Mouse (Mus musculus) liver, embryonic 12.5 days (tissue): Measurements from ENCODE around the gene Pcnp. TPM values are rescaled to one million over a fixed set of nuclear protein-coding genes. Genes with fewer than 3 reads are reported as not detected.
"Not testable (repeated sequence)": the region's sequence is repeated elsewhere in the genome, so short reads cannot be mapped to it uniquely, and the experiment has no call there.

Experiments
- ATAC-seq: fragments of 200-750 bp; cut with Nextera tagmentation; 2 replicates; pipeline ENCODE4 v1.8.0; 2017; ENCODE audit warnings: moderate number of reproducible peaks, mild to moderate bottlenecking, moderate library complexity
- H3K27ac ChIP-seq: fragments of 300-500 bp; sonication (generic); 2 replicates; pipeline ENCODE4 v1.5.1; 2016; ENCODE audit warnings: mild to moderate bottlenecking
- H3K27me3 ChIP-seq: fragments of 300-500 bp; sonication (generic); replicated peaks from 2 replicates; pipeline ENCODE4 v1.6.1; 2016; ENCODE audit warnings: mild to moderate bottlenecking, moderate library complexity
- H3K36me3 ChIP-seq: fragments of 300-500 bp; sonication (generic); 2 replicates; pipeline ENCODE4 v1.6.1; 2016; ENCODE audit warnings: mild to moderate bottlenecking, moderate library complexity
- H3K4me1 ChIP-seq: fragments of 300-500 bp; sonication (generic); 2 replicates; pipeline ENCODE4 v1.6.1; 2016
- H3K4me2 ChIP-seq: fragments of 300-500 bp; sonication (generic); 2 replicates; pipeline ENCODE4 v1.6.1; 2016; ENCODE audit warnings: mild to moderate bottlenecking, moderate library complexity
- H3K4me3 ChIP-seq: fragments of 300-500 bp; sonication (generic); 2 replicates; pipeline ENCODE4 v1.5.1; 2016; ENCODE audit warnings: mild to moderate bottlenecking, moderate library complexity
- H3K9ac ChIP-seq: fragments of 300-500 bp; sonication (generic); 2 replicates; pipeline ENCODE4 v1.6.1; 2016; ENCODE audit warnings: mild to moderate bottlenecking, moderate library complexity
- H3K9me3 ChIP-seq: fragments of 300-500 bp; sonication (generic); replicated peaks from 2 replicates; pipeline ENCODE4 v1.6.1; 2016; ENCODE audit warnings: mild to moderate bottlenecking, moderate library complexity
- WGBS: fragments of 180-500 bp; shearing (Covaris S2); methylation state at CpG from one replicate; pipeline ENCODE4 v1.1.7; 2016; ENCODE audit not compliant: insufficient replicate concordance; 5-methylcytosine and 5-hydroxymethylcytosine counted together
- polyA plus RNA-seq: library from polyadenylated mRNA; unstranded; fragments of >200 nt; fragmentation: Nextera tagmentation; extraction: Ambion mirVana; gene quantifications from 2 replicates; pipeline ENCODE4 v1.2.1, GENCODE M21; 2016

Gene Pcnp
- polyA plus RNA-seq, 1 experiment from 2014 or later: 140 TPM

DNA sequence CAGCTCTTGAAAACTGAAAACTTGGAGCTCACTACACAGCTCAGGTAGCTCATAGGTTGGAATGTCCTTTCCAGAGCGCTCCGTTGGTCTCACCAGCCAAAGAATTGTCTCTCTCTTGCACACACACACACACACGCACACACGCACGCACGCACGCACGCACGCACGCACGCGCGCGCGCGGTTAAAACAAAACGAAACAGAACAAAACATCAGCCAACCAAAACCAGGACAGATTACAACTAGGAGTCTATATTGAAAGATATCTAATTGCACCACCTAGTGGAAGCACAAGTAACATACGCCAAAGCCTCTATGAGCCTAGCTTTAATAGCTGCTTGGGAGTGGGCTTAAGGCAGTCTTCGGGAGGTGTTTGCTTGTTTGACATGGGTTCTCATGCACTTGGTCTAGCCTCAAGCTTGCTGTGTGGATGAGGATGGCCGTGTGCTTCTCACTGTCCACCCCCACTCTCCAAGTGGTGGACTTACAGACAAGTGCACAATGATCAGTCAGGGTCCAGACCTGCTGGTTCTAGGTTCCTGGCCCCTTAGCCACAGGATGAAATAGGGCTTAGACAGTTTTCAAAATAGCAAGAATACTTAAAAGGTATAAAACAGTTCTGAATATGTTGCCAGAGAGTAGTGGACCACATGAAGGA lies 34.9 kb upstream of the Pcnp start:
- WGBS: 3% methylated on average over 20 of the region's 20 CpGs
- peak overlapping the region; percentile 62 for H3K4me3 ChIP-seq
- H3K4me1 ChIP-seq: peaks cover 25% of the 10 kb centered on the region
- no peaks in the 10 kb centered on the region for H3K36me3 ChIP-seq
- peak overlapping the region; percentile 75 for H3K9ac ChIP-seq
- no peaks in the 10 kb centered on the region for H3K9me3 ChIP-seq
- peak; percentile 77 for ATAC-seq
- peak overlapping the region; percentile 76 for H3K27ac ChIP-seq
- H3K27me3 ChIP-seq: no peaks in the 10 kb centered on the region
- H3K4me2 ChIP-seq: peak overlapping the region; percentile 75

- Histone ChIP-seq H3K4me3 (no peak overlapping the region), H3K4me1 (peaks cover 15% of the 10 kb centered on the region), H3K9ac (no peak overlapping the region), H3K36me3 (no peaks in the 10 kb centered on the region), H3K27me3 (no peaks in the 10 kb centered on the region), H3K27ac (no peak overlapping the region), H3K4me2 (no peak overlapping the region), H3K9me3 (no peaks in the 10 kb centered on the region)
- 79% methylated on average over 11 of the region's 11 CpGs for WGBS
- no peak for ATAC-seq
Measured at GRCm38 (mm10) chr16:56062981-56063380, 33.4 kb upstream of the Pcnp start.

DNA sequence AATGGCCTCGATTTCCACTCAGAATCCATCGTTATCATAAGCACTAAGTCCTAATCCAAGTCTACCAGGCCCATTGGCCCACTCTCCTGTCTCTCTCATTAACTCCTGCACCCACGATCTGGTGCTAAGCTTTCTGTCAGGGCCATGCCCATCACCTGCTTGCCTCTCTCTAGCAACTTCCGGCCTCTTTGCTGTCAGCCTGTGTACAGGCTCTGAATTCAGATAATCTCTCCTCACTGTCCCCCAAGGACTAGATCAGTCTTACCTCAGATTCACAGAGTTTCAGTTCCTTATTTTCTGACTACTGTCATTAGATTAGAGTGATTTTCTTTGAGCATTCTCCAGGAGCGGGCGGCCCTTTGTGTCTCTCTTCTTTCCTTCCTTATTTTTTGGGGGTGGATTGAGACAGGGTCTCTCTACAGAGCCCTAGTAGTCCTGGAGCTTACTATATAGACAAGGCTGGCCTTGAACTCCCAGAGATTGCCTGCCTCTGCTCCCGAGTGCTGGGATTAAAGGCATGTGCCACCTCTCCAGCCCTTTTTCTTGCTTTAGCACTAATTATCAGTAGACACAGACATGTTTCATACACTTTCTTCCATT lies 32.6 kb upstream of the Pcnp start:
- Histone ChIP-seq H3K4me2 (no peak overlapping the region), H3K36me3 (no peaks in the 10 kb centered on the region), H3K4me3 (no peak overlapping the region), H3K9ac (no peak overlapping the region), H3K9me3 (no peaks in the 10 kb centered on the region), H3K4me1 (peaks cover 9% of the 10 kb centered on the region; the same call in 1 of the 2 replicates), H3K27ac (no peak overlapping the region), H3K27me3 (no peaks in the 10 kb centered on the region)
- 41% methylated on average over 7 of the region's 7 CpGs for WGBS
- ATAC-seq: no peak

- no peak overlapping the region for H3K4me3 ChIP-seq
- no peak overlapping the region for H3K9ac ChIP-seq
- no peak overlapping the region for H3K4me2 ChIP-seq
- no peaks in the 10 kb centered on the region; the same call in 1 of the 2 replicates for H3K27me3 ChIP-seq
- WGBS: 67% methylated on average over 10 of the region's 10 CpGs
- no peak overlapping the region for H3K27ac ChIP-seq
- H3K9me3 ChIP-seq: no peaks in the 10 kb centered on the region
- H3K4me1 ChIP-seq: peaks cover 6% of the 10 kb centered on the region; the same call in 1 of the 2 replicates
- ATAC-seq: no peak
- H3K36me3 ChIP-seq: no peaks in the 10 kb centered on the region
Measured at GRCm38 (mm10) chr16:56058151-56058550, 28.6 kb upstream of the Pcnp start.

DNA sequence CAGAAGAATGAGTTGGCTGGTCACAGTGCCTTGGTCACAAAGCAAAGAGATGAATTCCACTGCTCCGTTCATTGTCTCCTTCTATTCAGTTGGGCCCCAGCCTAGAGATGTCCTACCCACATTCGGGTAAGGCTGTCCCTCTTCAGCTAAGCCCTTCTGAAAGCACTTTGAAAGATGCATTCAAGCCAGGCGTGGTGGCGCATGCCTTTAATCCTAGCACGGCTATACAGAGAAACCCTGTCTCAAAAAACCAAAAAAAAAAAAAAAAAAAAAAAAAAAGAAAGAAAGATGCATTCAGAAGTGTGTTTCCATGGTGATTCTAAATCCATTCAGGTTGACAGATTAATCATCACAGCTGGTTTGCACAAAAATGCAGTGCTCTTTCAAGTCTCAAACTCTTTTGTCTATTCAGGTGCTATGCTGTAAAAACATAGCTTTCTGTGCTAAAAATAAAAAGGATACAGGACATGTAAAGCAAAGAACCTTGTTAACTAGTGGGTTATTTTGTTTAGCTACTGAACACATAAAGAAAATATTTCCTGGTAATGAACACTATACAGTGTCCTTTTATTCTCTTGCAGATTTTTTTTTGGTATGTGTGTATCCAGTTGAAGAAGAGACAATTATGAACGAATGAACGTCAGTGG lies 27.5 kb upstream of the Pcnp start:
- WGBS: 67% methylated on average over 7 of the region's 7 CpGs
- H3K36me3 ChIP-seq: no peaks in the 10 kb centered on the region
- H3K4me2 ChIP-seq: no peak overlapping the region
- no peak overlapping the region for H3K9ac ChIP-seq
- ATAC-seq: no peak
- no peak overlapping the region for H3K27ac ChIP-seq
- H3K27me3 ChIP-seq: no peaks in the 10 kb centered on the region; the same call in 1 of the 2 replicates
- H3K9me3 ChIP-seq: no peaks in the 10 kb centered on the region
- H3K4me1 ChIP-seq: peaks cover 6% of the 10 kb centered on the region; the same call in 1 of the 2 replicates
- no peak overlapping the region for H3K4me3 ChIP-seq

- H3K36me3 ChIP-seq: no peaks in the 10 kb centered on the region
- ATAC-seq: no peak
- peaks cover 6% of the 10 kb centered on the region; the same call in 1 of the 2 replicates for H3K4me1 ChIP-seq
- H3K4me3 ChIP-seq: no peak overlapping the region
- no peak overlapping the region for H3K4me2 ChIP-seq
- no peak overlapping the region for H3K27ac ChIP-seq
- H3K9me3 ChIP-seq: no peaks in the 10 kb centered on the region
- no peaks in the 10 kb centered on the region; the same call in 1 of the 2 replicates for H3K27me3 ChIP-seq
- no peak overlapping the region for H3K9ac ChIP-seq
- 72% methylated on average over 3 of the region's 3 CpGs for WGBS
Measured at GRCm38 (mm10) chr16:56055911-56056310, 26.4 kb upstream of the Pcnp start.

DNA sequence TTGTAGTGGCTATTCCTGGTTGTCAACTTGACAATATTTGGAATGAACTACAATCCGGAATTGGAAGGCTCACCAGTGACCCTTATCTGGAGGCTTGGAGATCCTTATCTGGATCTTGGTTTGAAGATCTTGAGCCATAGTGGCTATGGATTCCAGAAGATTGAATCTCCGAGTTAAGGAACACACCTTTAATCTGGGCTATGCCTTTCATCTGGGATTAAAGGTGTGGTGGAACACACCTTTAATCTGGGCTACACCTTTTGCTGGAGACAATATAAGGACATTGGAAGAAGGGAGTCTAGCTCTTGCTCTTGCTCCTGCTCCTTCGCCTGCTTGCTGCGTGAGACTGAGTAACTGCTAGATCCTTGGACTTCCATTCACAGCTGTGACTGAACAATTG lies 18.5 kb upstream of the Pcnp start, which contains the start of gene Senp7:
Senp7 (plus strand) TSS at position 301 of the 400 bp plus-strand sequence.
- not testable (repeated sequence) for H3K9me3 ChIP-seq, H3K9ac ChIP-seq, H3K36me3 ChIP-seq, H3K4me3 ChIP-seq, H3K4me1 ChIP-seq, H3K4me2 ChIP-seq, H3K27me3 ChIP-seq, ATAC-seq, H3K27ac ChIP-seq
- no CpG with 5 or more reads among the region's 4 CpGs for WGBS

DNA sequence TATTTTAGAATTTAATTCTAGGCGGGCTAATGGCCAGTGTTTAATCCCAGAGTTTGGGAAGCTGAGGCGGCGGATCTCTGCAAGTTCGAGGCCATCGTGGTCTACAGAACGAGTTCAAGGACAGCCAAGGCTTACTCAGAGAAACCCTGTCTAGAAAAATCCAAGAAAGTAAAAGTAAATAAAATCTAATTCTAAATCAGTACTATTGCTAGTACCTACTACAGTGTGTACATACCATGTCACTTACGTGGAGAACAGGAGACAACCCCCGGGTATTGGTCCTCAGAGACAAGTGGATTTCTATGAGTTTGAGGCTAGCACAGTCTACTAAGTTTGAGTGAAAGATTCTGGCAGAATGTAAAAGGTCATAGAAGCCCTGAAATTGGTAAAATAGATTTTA lies 8.6 kb upstream of the Pcnp start:
- peaks cover 25% of the 10 kb centered on the region for H3K4me1 ChIP-seq
- peaks cover 27% of the 10 kb centered on the region for H3K36me3 ChIP-seq
- H3K9me3 ChIP-seq: no peaks in the 10 kb centered on the region
- peak overlapping the region; percentile 89 for H3K4me3 ChIP-seq
- no peak for ATAC-seq
- peak overlapping the region; percentile 82 for H3K4me2 ChIP-seq
- H3K9ac ChIP-seq: peak overlapping the region; percentile 85
- H3K27me3 ChIP-seq: no peaks in the 10 kb centered on the region
- WGBS: 22% methylated on average over 8 of the region's 8 CpGs
- peak overlapping the region; percentile 87 for H3K27ac ChIP-seq

DNA sequence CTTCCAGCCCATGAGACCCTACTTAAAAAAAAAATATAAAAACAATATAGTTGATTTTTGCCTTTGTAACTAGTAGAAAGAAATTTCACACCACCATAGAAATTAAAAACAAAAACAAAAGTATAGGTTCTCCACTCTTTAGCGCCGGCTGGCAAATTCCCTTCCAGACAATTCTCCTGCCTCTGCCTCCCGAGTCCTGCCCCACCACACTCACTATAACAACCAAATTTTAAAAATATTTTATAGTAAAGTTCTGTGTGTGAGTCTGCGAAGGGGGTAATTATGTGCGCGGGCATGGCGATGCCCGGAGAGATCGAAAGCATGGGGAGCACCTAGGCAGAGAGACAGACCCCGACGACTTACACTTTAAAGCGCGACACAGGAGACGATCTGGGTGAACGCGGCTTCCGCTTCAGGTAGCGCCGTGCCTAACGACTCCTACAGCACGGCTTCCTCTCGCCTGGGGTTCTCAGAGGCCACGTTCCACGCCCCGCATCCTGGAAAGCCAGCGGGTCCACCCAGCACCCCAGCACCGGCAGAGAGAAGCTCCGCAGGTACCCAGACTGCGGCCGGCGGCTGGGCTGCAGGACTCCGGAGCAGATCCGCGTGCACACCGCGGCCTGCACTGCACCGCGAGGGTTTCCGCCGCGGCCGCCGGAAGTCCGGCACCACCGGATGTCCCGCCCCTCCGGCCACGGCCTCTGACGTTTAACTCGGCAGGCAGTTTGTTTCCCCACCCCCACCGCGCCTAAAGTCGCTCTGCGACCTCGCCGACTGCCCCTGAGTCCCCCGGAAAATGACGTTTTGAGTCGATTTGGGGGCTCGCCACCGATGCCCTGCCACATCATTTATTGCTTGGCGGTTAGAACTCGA lies 7.8 kb upstream of the Pcnp start, which contains the start of gene Trmt10c:
Trmt10c (minus strand) TSS at position 682 of the 873 bp plus-strand sequence.
- Histone ChIP-seq H3K27me3 (no peaks in the 10 kb centered on the region), H3K9ac (peak within 1 kb of the TSS; percentile 85), H3K36me3 (peaks cover 34% of the 10 kb centered on the region), H3K4me3 (peak within 1 kb of the TSS; percentile 89), H3K4me1 (peaks cover 25% of the 10 kb centered on the region), H3K4me2 (peak within 1 kb of the TSS; percentile 82), H3K9me3 (no peaks in the 10 kb centered on the region), H3K27ac (peak within 1 kb of the TSS; percentile 87)
- ATAC-seq: peak; percentile 99
- WGBS: under 1% methylated on average over 63 of the region's 63 CpGs

GRCm38 (mm10) chr16:56036501-56036900 lies 7.0 kb upstream of the Pcnp start:
- Histone ChIP-seq H3K36me3 (peaks cover 41% of the 10 kb centered on the region), H3K9ac (peak overlapping the region; percentile 85), H3K27ac (peak overlapping the region; percentile 36; the same call in 1 of the 2 replicates), H3K4me1 (peaks cover 30% of the 10 kb centered on the region), H3K4me2 (peak overlapping the region; percentile 82), H3K4me3 (peak overlapping the region; percentile 89), H3K27me3 (no peaks in the 10 kb centered on the region), H3K9me3 (no peaks in the 10 kb centered on the region)
- ATAC-seq: no peak
- 27% methylated on average over 6 of the region's 6 CpGs for WGBS

DNA sequence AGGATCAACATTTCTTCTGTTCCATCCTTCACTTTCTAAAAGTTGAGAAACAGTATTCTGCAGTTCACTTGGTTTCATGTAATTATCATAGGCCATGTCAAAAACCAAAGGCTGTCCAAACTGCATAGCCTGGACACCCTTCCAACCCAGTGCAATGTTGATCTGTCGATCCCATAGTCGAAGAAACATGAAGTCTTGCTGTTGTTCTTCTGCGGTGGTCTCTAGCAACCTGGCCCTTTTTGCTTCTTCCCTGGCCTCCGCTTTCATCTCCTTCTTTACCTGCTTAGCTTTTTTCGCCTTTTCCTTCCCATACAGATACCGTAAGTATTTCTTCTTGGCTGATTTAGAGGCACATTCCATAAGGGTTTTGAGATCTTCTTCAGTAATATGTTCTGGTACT lies 5.0 kb upstream of the Pcnp start:
- peaks cover 42% of the 10 kb centered on the region for H3K4me1 ChIP-seq
- H3K4me2 ChIP-seq: no peak overlapping the region
- 91% methylated on average over 6 of the region's 6 CpGs for WGBS
- no peak overlapping the region for H3K9ac ChIP-seq
- peaks cover 41% of the 10 kb centered on the region for H3K36me3 ChIP-seq
- ATAC-seq: no peak
- no peaks in the 10 kb centered on the region for H3K9me3 ChIP-seq
- H3K27ac ChIP-seq: no peak overlapping the region
- no peak overlapping the region for H3K4me3 ChIP-seq
- H3K27me3 ChIP-seq: no peaks in the 10 kb centered on the region
